Mouse (Mus musculus) CH12.LX (cell line): Measurements from ENCODE around the gene Ralb. TPM values are rescaled to one million over a fixed set of nuclear protein-coding genes. Genes with fewer than 3 reads are reported as not detected.

Source experiments
- DNase-seq: peaks from one replicate; pipeline ENCODE4 v3.0.0-alpha.2; 2013; ENCODE audit errors: extremely low read depth
- H3K27ac ChIP-seq: 2 replicates; pipeline ENCODE4 v1.5.1; 2012; ENCODE audit warnings: low read depth, mild to moderate bottlenecking, control low read depth, moderate library complexity; ENCODE audit not compliant: insufficient read depth
- H3K27me3 ChIP-seq: replicated peaks from 2 replicates; pipeline ENCODE3; 2012; ENCODE audit warnings: inconsistent platforms
- H3K36me3 ChIP-seq, 2 experiments: replicated peaks in 1 of 2; 2 replicates each; pipeline versions ENCODE3 to v1.6.1; 2012; ENCODE audit warnings: inconsistent platforms in 1 of 2, low read length in 1 of 2, mild to moderate bottlenecking in 1 of 2, mixed read lengths in 1 of 2, moderate library complexity in 1 of 2; ENCODE audit not compliant: control insufficient read depth in 1 of 2, insufficient read depth in 1 of 2
- H3K4me1 ChIP-seq, 2 experiments: 2 replicates each; pipeline ENCODE4 v1.6.1; 2012; ENCODE audit warnings: inconsistent platforms in 1 of 2, moderate library complexity in 1 of 2; ENCODE audit not compliant: insufficient read depth in 2 of 2, control insufficient read depth in 1 of 2
- H3K4me2 ChIP-seq: 2 replicates; pipeline ENCODE4 v1.6.1; 2012; ENCODE audit warnings: low read depth, mild to moderate bottlenecking, control low read depth; ENCODE audit not compliant: poor library complexity, insufficient read depth, severe bottlenecking
- H3K4me3 ChIP-seq, 3 experiments: fragments of 150-350 bp in 1 of 3; sonication (generic) in 1 of 3; replicated peaks in 1 of 3; 2 replicates each; pipeline versions ENCODE3 to v1.5.1; 2011 to 2012; ENCODE audit warnings: low read depth in 2 of 3, low read length in 2 of 3, mild to moderate bottlenecking in 2 of 3, moderate library complexity in 2 of 3, control low read depth in 1 of 3, improper control_type of control experiment in 1 of 3, inconsistent platforms in 1 of 3, mixed read lengths in 1 of 3; ENCODE audit not compliant: poor library complexity in 1 of 3
- H3K79me2 ChIP-seq: replicated peaks from 2 replicates; pipeline ENCODE4 v1.6.1; 2012; ENCODE audit warnings: mild to moderate bottlenecking, moderate library complexity; ENCODE audit not compliant: control insufficient read depth, poor library complexity, insufficient read depth, severe bottlenecking; ENCODE audit errors: extremely low read depth
- H3K9ac ChIP-seq: 2 replicates; pipeline ENCODE4 v1.6.1; 2012; ENCODE audit warnings: low read depth, mild to moderate bottlenecking, control low read depth, moderate library complexity; ENCODE audit not compliant: insufficient read depth
- H3K9me3 ChIP-seq: replicated peaks from 2 replicates; pipeline ENCODE3; 2012; ENCODE audit warnings: low read length, inconsistent platforms, mixed read lengths
- CHD1 ChIP-seq: IDR thresholded peaks from 2 replicates; pipeline ENCODE4 v1.6.1; 2012; ENCODE audit warnings: low read depth, low read length, improper control_type of control experiment, inconsistent platforms
- CHD2 ChIP-seq: IDR thresholded peaks from 2 replicates; pipeline ENCODE4 v1.6.1; 2011; ENCODE audit warnings: low read length, improper control_type of control experiment
- E2F4 ChIP-seq: IDR thresholded peaks from 2 replicates; pipeline ENCODE4 v1.6.1; 2011; ENCODE audit warnings: low read depth, low read length, improper control_type of control experiment; ENCODE audit not compliant: insufficient replicate concordance
- EP300 ChIP-seq: IDR thresholded peaks from 2 replicates; pipeline ENCODE4 v1.6.1; 2011; ENCODE audit warnings: low read length, improper control_type of control experiment
- HCFC1 ChIP-seq: IDR thresholded peaks from 2 replicates; pipeline ENCODE4 v1.6.1; 2012; ENCODE audit warnings: low read depth, mild to moderate bottlenecking, inconsistent platforms, low read length, improper control_type of control experiment
- JUND ChIP-seq: conservative IDR thresholded peaks from 2 replicates; pipeline ENCODE4 v1.6.1; 2011; ENCODE audit warnings: low read depth, low read length, improper control_type of control experiment
- MAFK ChIP-seq: IDR thresholded peaks from 2 replicates; pipeline ENCODE4 v1.6.1; 2011; ENCODE audit warnings: low read length, improper control_type of control experiment; ENCODE audit not compliant: insufficient replicate concordance
- PAX5 ChIP-seq: IDR thresholded peaks from 2 replicates; pipeline ENCODE4 v1.6.1; 2012; ENCODE audit warnings: low read length, inconsistent platforms, mixed read lengths
- RAD21 ChIP-seq: IDR thresholded peaks from 2 replicates; pipeline ENCODE4 v1.6.1; 2011; ENCODE audit warnings: low read depth, mild to moderate bottlenecking, low read length, improper control_type of control experiment, moderate library complexity
- RCOR1 ChIP-seq: conservative IDR thresholded peaks from 2 replicates; pipeline ENCODE4 v1.6.1; 2012; ENCODE audit warnings: low read depth, mild to moderate bottlenecking, inconsistent platforms, low read length, improper control_type of control experiment
- UBTF ChIP-seq: IDR thresholded peaks from 2 replicates; pipeline ENCODE4 v1.6.1; 2012; ENCODE audit warnings: low read depth, mild to moderate bottlenecking, inconsistent platforms, low read length, improper control_type of control experiment, moderate library complexity
- USF1 ChIP-seq: IDR thresholded peaks from 2 replicates; pipeline ENCODE4 v1.6.1; 2014; ENCODE audit warnings: low read depth, mild to moderate bottlenecking, inconsistent platforms, low read length, improper control_type of control experiment
- USF2 ChIP-seq: conservative IDR thresholded peaks from 2 replicates; pipeline ENCODE4 v1.6.1; 2011; ENCODE audit warnings: low read depth, low read length, improper control_type of control experiment
- ZC3H11A ChIP-seq: IDR thresholded peaks from 2 replicates; pipeline ENCODE4 v1.6.1; 2012; ENCODE audit warnings: low read depth, mild to moderate bottlenecking, inconsistent platforms, low read length, improper control_type of control experiment
- ZNF384 ChIP-seq: IDR thresholded peaks from 2 replicates; pipeline ENCODE4 v1.6.1; 2012; ENCODE audit warnings: low read depth, low read length, improper control_type of control experiment, inconsistent platforms
- dilution Hi-C: fragments of 300-500 bp; cut with MboI; formaldehyde crosslinking; loops from 2 replicates; pipeline ENCODE4 v1.14.3; 2020; ENCODE audit warnings: low sequenced_read_pairs; ENCODE audit not compliant: extremely low pct_unique_long_range_greater_than_20kb, extremely low pct_ligation_motif_present
- in situ Hi-C: fragments of 300-500 bp; cut with MboI; formaldehyde crosslinking; loops from 3 replicates; pipeline ENCODE4 v1.14.3; 2019; ENCODE audit warnings: low sequenced_read_pairs, low pct_ligation_motif_present, low pct_unique_long_range_greater_than_20kb, mixed read lengths
- polyA plus RNA-seq: library from polyadenylated mRNA; unstranded; fragments of >175 nt; gene quantifications from 2 replicates; pipeline ENCODE4 v1.2.1, GENCODE M21; 2012; ENCODE audit warnings: low read depth; ENCODE audit not compliant: insufficient read length
- total RNA-seq, 2 experiments: library from RNA; depleted of rRNA; stranded (reverse); fragments of 300-350 nt in 1 of 2; fragments of >200 nt in 1 of 2; gene quantifications; 2 replicates each; pipeline ENCODE4 v1.2.3; 2012 to 2014

Ralb gene
- total and polyA plus RNA-seq, 3 experiments: 18.2 to 28.7 (median 22.9) TPM

GRCm38 (mm10) chr1:119541570-119541969 lies 37.0 kb upstream of the Ralb start:
- DNase-seq: no peak
- Histone ChIP-seq H3K27ac (no peak overlapping the region), H3K4me2 (no peak overlapping the region), H3K9me3 (no peaks in the 10 kb centered on the region), H3K36me3 (peaks cover 0 to 2% of the 10 kb centered on the region in 2 experiments), H3K9ac (no peak overlapping the region), H3K27me3 (no peaks in the 10 kb centered on the region), H3K4me3 (no peak overlapping the region), H3K79me2 (no peaks in the 10 kb centered on the region), H3K4me1 (peaks cover 0 to 5% of the 10 kb centered on the region in 2 experiments; a peak in 1 of 4 replicates)
- dilution Hi-C loops: no loop called here
- TF ChIP-seq RCOR1 (no peak), EP300 (no peak), JUND (no peak), RAD21 (no peak), UBTF (no peak), USF2 (no peak), ZC3H11A (no peak), ZNF384 (no peak)
- in situ Hi-C loops: no loop called here

- Histone ChIP-seq H3K4me1 (peaks cover 0 to 5% of the 10 kb centered on the region in 2 experiments; a peak in 1 of 4 replicates), H3K27ac (no peak overlapping the region), H3K27me3 (no peaks in the 10 kb centered on the region), H3K4me2 (no peak overlapping the region), H3K9ac (no peak overlapping the region), H3K9me3 (no peaks in the 10 kb centered on the region), H3K79me2 (no peaks in the 10 kb centered on the region), H3K4me3 (no peak overlapping the region), H3K36me3 (peaks cover 0 to 2% of the 10 kb centered on the region in 2 experiments)
- in situ Hi-C loops (no loop called here), dilution Hi-C loops (no loop called here)
- TF ChIP-seq RCOR1 (no peak), ZNF384 (no peak), USF1 (no peak), MAFK (no peak), E2F4 (no peak), CHD1 (no peak), HCFC1 (no peak), CHD2 (no peak), PAX5 (no peak)
- DNase-seq: no peak
Observed at GRCm38 (mm10) chr1:119540836-119541557, 36.4 kb upstream of the Ralb start.
